Mouse (Mus musculus) lung, embryonic 16.5 days (tissue): ENCODE data around the gene Siva1. TPM values are rescaled to one million over a fixed set of nuclear protein-coding genes. Genes with fewer than 3 reads are reported as not detected.

Experiments
- ATAC-seq: fragments of 200-750 bp; cut with Nextera tagmentation; 2 replicates; pipeline ENCODE4 v1.8.0; 2017; ENCODE audit warnings: low read depth, mild to moderate bottlenecking, moderate library complexity
- H3K27ac ChIP-seq: fragments of 300-500 bp; sonication (generic); 2 replicates; pipeline ENCODE4 v1.5.1; 2014; ENCODE audit warnings: mild to moderate bottlenecking, control low read depth, low read length
- H3K27me3 ChIP-seq: fragments of 300-500 bp; sonication (generic); 2 replicates; pipeline ENCODE4 v1.6.1; 2014; ENCODE audit warnings: low read depth, low read length, mixed read lengths; ENCODE audit not compliant: control insufficient read depth, insufficient read depth
- H3K36me3 ChIP-seq: fragments of 300-500 bp; sonication (generic); 2 replicates; pipeline ENCODE4 v1.6.1; 2014; ENCODE audit warnings: low read length; ENCODE audit not compliant: control insufficient read depth, insufficient read depth
- H3K4me1 ChIP-seq: fragments of 300-500 bp; sonication (generic); replicated peaks from 2 replicates; pipeline ENCODE4 v1.6.1; 2014; ENCODE audit warnings: low read length, mixed read lengths; ENCODE audit not compliant: control insufficient read depth, insufficient read depth
- H3K4me2 ChIP-seq: fragments of 300-500 bp; sonication (generic); 2 replicates; pipeline ENCODE4 v1.6.1; 2014; ENCODE audit warnings: low read depth, low read length, control low read depth
- H3K4me3 ChIP-seq: fragments of 300-500 bp; sonication (generic); 2 replicates; pipeline ENCODE4 v1.5.1; 2014; ENCODE audit warnings: mild to moderate bottlenecking, low read length, control low read depth
- H3K9ac ChIP-seq: fragments of 300-500 bp; sonication (generic); 2 replicates; pipeline ENCODE4 v1.6.1; 2014; ENCODE audit warnings: low read length, control low read depth
- H3K9me3 ChIP-seq: fragments of 300-500 bp; sonication (generic); 2 replicates; pipeline ENCODE4 v1.6.1; 2016; ENCODE audit warnings: low read length; ENCODE audit not compliant: control insufficient read depth
- WGBS: fragments of 180-500 bp; shearing (Covaris S2); extraction: QIAGEN DNeasy Blood & Tissue Kit; methylation state at CpG from one replicate; pipeline ENCODE4 v1.1.7; 2014; 5-methylcytosine and 5-hydroxymethylcytosine counted together
- polyA plus RNA-seq: library from polyadenylated mRNA; unstranded; fragments of >200 nt; fragmentation: Nextera tagmentation; extraction: Ambion mirVana; gene quantifications from 2 replicates; pipeline ENCODE4 v1.2.1, GENCODE M21; 2015

Siva1 gene
- polyA plus RNA-seq = 181 and 206 TPM in 2 replicates

GRCm38 (mm10) chr12:112644180-112644854, at the start of gene Siva1:
TSS of gene Siva1 (plus strand) at chr12:112644679.
- H3K4me3 ChIP-seq = peak within 1 kb of the TSS; percentile 78
- peak within 1 kb of the TSS; percentile 65 for H3K4me2 ChIP-seq
- H3K27ac ChIP-seq = peak within 1 kb of the TSS; percentile 88
- peaks cover 14% of the 10 kb centered on the region for H3K4me1 ChIP-seq
- H3K9me3 ChIP-seq = no peaks in the 10 kb centered on the region
- peak within 1 kb of the TSS; percentile 71 for H3K9ac ChIP-seq
- peaks cover 5% of the 10 kb centered on the region for H3K36me3 ChIP-seq
- no peaks in the 10 kb centered on the region for H3K27me3 ChIP-seq
- peak; percentile 98 for ATAC-seq
- 1% methylated on average over 45 of the region's 46 CpGs for WGBS

GRCm38 (mm10) chr12:112594989-112595388, 49.5 kb upstream of the Siva1 start:
- H3K4me1 ChIP-seq = peaks cover 46% of the 10 kb centered on the region
- H3K9me3 ChIP-seq = no peaks in the 10 kb centered on the region
- no peak overlapping the region for H3K4me3 ChIP-seq
- H3K36me3 ChIP-seq = no peaks in the 10 kb centered on the region
- H3K4me2 ChIP-seq = no peak overlapping the region
- WGBS = 28% methylated on average over 4 of the region's 4 CpGs
- H3K27me3 ChIP-seq = no peaks in the 10 kb centered on the region
- ATAC-seq = no peak
- H3K9ac ChIP-seq = peak overlapping the region; percentile 24; the same call in 1 of the 2 replicates
- peak overlapping the region; percentile 53 for H3K27ac ChIP-seq

GRCm38 (mm10) chr12:112595626-112596025, 48.9 kb upstream of the Siva1 start:
- Histone ChIP-seq H3K4me2 (no peak overlapping the region), H3K27me3 (no peaks in the 10 kb centered on the region), H3K27ac (peak overlapping the region; percentile 53; the same call in 1 of the 2 replicates), H3K4me3 (no peak overlapping the region), H3K9me3 (no peaks in the 10 kb centered on the region), H3K4me1 (peaks cover 44% of the 10 kb centered on the region), H3K9ac (peak overlapping the region; percentile 25; the same call in 1 of the 2 replicates), H3K36me3 (no peaks in the 10 kb centered on the region)
- 81% methylated on average over 4 of the region's 4 CpGs for WGBS
- no peak for ATAC-seq

- ATAC-seq = no peak
- no peak overlapping the region for H3K4me2 ChIP-seq
- 0 out of 2 replicates have a peak overlapping the region, but pooled peaks have one; percentile 16 for H3K9ac ChIP-seq
- H3K4me3 ChIP-seq = no peak overlapping the region
- no peaks in the 10 kb centered on the region for H3K9me3 ChIP-seq
- peaks cover 43% of the 10 kb centered on the region for H3K4me1 ChIP-seq
- no peaks in the 10 kb centered on the region for H3K36me3 ChIP-seq
- no peaks in the 10 kb centered on the region for H3K27me3 ChIP-seq
- WGBS = 60% methylated on average over 9 of the region's 9 CpGs
- H3K27ac ChIP-seq = no peak overlapping the region
Observed at GRCm38 (mm10) chr12:112596454-112596853, 48.0 kb upstream of the Siva1 start.

GRCm38 (mm10) chr12:112596891-112597500, 47.5 kb upstream of the Siva1 start:
- Histone ChIP-seq H3K36me3 (no peaks in the 10 kb centered on the region), H3K9ac (no peak overlapping the region), H3K4me1 (peaks cover 43% of the 10 kb centered on the region), H3K27ac (no peak overlapping the region), H3K4me3 (no peak overlapping the region), H3K27me3 (no peaks in the 10 kb centered on the region), H3K4me2 (no peak overlapping the region), H3K9me3 (no peaks in the 10 kb centered on the region)
- ATAC-seq = no peak
- 76% methylated on average over 14 of the region's 14 CpGs for WGBS

GRCm38 (mm10) chr12:112597618-112598017, 46.9 kb upstream of the Siva1 start:
- no peak overlapping the region for H3K4me3 ChIP-seq
- no peak overlapping the region for H3K9ac ChIP-seq
- no peak overlapping the region for H3K4me2 ChIP-seq
- no peaks in the 10 kb centered on the region for H3K27me3 ChIP-seq
- H3K9me3 ChIP-seq = no peaks in the 10 kb centered on the region
- no peak overlapping the region for H3K27ac ChIP-seq
- WGBS = 89% methylated on average over 8 of the region's 8 CpGs
- ATAC-seq = no peak
- no peaks in the 10 kb centered on the region for H3K36me3 ChIP-seq
- peaks cover 39% of the 10 kb centered on the region for H3K4me1 ChIP-seq

- Histone ChIP-seq H3K4me1 (peaks cover 24% of the 10 kb centered on the region), H3K9ac (no peak overlapping the region), H3K36me3 (no peaks in the 10 kb centered on the region; the same call in 1 of the 2 replicates), H3K4me3 (no peak overlapping the region), H3K4me2 (no peak overlapping the region), H3K9me3 (no peaks in the 10 kb centered on the region), H3K27me3 (no peaks in the 10 kb centered on the region), H3K27ac (no peak overlapping the region)
- no peak for ATAC-seq
- WGBS = 9% methylated on average over 4 of the region's 4 CpGs
Observed at GRCm38 (mm10) chr12:112599198-112599597, 45.3 kb upstream of the Siva1 start.

- peaks cover 15% of the 10 kb centered on the region for H3K4me1 ChIP-seq
- H3K4me3 ChIP-seq = no peak overlapping the region
- ATAC-seq = no peak
- H3K4me2 ChIP-seq = no peak overlapping the region
- H3K36me3 ChIP-seq = no peaks in the 10 kb centered on the region; the same call in 1 of the 2 replicates
- H3K9me3 ChIP-seq = no peaks in the 10 kb centered on the region
- H3K27me3 ChIP-seq = no peaks in the 10 kb centered on the region
- no peak overlapping the region for H3K27ac ChIP-seq
- no peak overlapping the region for H3K9ac ChIP-seq
- WGBS = 81% methylated on average over 30 of the region's 30 CpGs
Observed at GRCm38 (mm10) chr12:112599942-112600611, 44.4 kb upstream of the Siva1 start.

GRCm38 (mm10) chr12:112604022-112604421, 40.5 kb upstream of the Siva1 start:
- Histone ChIP-seq H3K4me1 (no peaks in the 10 kb centered on the region; the same call in 1 of the 2 replicates), H3K27ac (no peak overlapping the region), H3K4me3 (no peak overlapping the region), H3K27me3 (no peaks in the 10 kb centered on the region), H3K4me2 (no peak overlapping the region), H3K9me3 (no peaks in the 10 kb centered on the region), H3K9ac (no peak overlapping the region), H3K36me3 (no peaks in the 10 kb centered on the region; the same call in 1 of the 2 replicates)
- 73% methylated on average over 5 of the region's 5 CpGs for WGBS
- no peak for ATAC-seq
